Mouse (Mus musculus) kidney, adult 2 months (tissue): Measurements from ENCODE around the gene Myrfl.

ENCODE experiments used
- CTCF ChIP-seq: fragments of 200-500 bp; conservative IDR thresholded peaks from 2 replicates; pipeline ENCODE4 v1.5.1; 2011; ENCODE audit warnings: low read depth, mild to moderate bottlenecking, control low read depth, low read length, moderate library complexity, mixed read lengths; ENCODE audit not compliant: insufficient read depth, insufficient read length
- POLR2A ChIP-seq: fragments of 200-500 bp; IDR thresholded peaks from one replicate; pipeline ENCODE4 v1.6.1; 2011; ENCODE audit warnings: low read depth, low read length, control low read depth

DNA sequence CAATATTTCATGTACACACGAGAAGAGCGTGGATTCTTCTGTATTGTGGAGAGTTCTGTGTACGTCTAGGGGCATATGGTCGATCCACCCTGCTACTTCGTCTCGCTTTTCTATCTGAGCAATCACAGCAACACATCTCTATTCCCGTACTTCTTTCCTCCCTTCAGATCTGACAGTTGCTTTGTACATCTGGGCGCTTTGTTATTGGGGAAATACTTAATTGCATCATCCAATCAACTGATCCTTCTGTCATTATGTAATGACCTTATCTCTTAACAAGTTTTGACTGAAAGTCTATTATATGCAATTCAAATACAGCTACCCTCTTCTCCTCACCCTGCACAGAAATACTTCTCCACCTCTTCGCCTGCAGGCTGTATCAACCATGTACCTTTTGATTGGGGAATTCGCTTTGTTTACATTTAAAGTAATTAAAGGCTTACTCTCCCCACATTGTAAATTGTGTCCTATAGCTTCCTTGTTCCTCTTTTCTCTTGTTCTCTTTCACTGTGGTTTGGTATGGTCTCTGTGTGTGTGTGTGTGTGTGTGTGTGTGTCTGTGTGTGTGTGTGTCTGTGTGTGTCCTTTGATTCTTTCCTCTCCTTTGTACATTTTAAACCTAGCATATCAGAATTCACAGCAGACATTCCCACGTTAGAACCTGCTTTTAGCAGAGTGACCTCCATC lies 29.9 kb upstream of the Myrfl start:
- TF ChIP-seq CTCF (no peak), POLR2A (no peak)
